Mouse (Mus musculus) kidney, adult 9 months (tissue): ENCODE measurements around the gene Nptx2.

Experiments used
- DNase-seq: peaks from one replicate; pipeline ENCODE4 v3.0.0; 2022

Nptx2 gene

DNA sequence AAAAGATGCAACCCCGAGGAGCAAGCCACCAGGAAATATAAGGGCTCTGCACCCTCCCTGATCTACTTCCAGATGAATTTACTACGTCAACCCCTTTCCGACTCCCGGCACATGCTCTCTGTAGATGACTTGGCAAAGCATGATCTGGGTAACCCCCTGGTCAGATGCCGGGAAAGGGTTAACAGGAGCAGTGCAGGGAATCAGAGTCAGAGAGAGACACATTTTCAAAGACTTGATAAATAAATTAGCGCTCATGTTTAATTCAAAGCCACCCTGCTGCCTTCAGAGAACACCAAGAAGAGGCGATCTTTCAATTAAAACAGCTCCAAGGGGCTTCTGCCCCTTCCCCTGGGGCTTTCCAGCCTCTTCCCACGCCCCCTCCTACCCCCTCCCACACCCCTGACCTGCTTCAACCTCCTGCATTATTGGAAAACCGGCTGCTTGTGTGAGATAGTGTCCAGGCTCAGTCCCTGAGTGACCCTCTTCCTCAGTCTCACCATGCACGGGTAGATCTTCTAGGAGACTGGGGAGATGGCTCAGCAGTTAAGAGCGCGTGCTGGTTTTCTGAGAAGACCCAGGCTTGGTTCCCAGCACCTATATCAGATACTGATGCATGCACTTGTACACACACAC lies 45.7 kb downstream of the Nptx2 start:
- no peak for DNase-seq

DNA sequence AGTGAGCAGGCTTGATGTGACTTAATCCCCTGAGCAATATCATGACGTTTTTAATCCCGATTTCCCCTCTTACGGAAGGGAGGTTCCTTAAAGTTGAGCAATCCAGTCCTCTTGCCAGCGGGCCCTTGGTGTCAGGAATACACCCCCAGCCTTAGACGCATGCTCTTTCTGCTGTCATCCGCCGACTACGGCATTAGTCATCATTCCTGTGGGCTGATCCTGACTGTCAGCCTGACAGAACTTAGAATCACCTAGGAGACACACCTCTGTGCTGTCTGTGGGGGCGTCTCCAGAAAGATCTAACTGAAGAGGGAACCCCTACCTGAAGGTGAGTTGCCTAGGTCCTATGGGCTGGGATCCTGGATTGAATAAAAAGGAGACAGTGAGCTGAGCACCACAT lies 49.1 kb downstream of the Nptx2 start:
- DNase-seq = no peak
